Mouse (Mus musculus) adrenal gland, postnatal 10 days (tissue): Measurements from ENCODE around the gene Nek8. TPM values are rescaled to one million over a fixed set of nuclear protein-coding genes. Genes with fewer than 3 reads are reported as not detected.

Experiments used
- DNase-seq: peaks from one replicate; pipeline ENCODE4 v3.0.0; 2021; ENCODE audit warnings: mixed read lengths
- total RNA-seq, 2 experiments: library from RNA; stranded (reverse); gene quantifications; 2 replicates each; pipeline ENCODE4 v1.2.3; 2021

The Nek8 gene
- total RNA-seq, 2 experiments from 2014 or later: 8.6 to 10.9 TPM

GRCm38 (mm10) chr11:78183884-78184514 is 7.5 kb upstream of the Nek8 start:
- DNase-seq: no peak

- peak; percentile 85 for DNase-seq
These were observed 6.7 kb upstream of the Nek8 start, which contains the start of gene Rpl23a for GRCm38 (mm10) chr11:78182961-78183844. Gene Rpl23a (minus strand): TSS chr11:78183584.

- DNase-seq: no peak
These were observed 6.0 kb upstream of the Nek8 start for GRCm38 (mm10) chr11:78182450-78182849.

GRCm38 (mm10) chr11:78181830-78182357 is 5.4 kb upstream of the Nek8 start:
- DNase-seq: no peak

- DNase-seq: no peak
These were observed 3.7 kb upstream of the Nek8 start for GRCm38 (mm10) chr11:78180081-78180761.

GRCm38 (mm10) chr11:78179438-78179999 is 3.0 kb upstream of the Nek8 start:
- DNase-seq: no peak

- DNase-seq: peak; percentile 82
These were observed 2.5 kb upstream of the Nek8 start for GRCm38 (mm10) chr11:78178859-78179437.

- peak; percentile 97 for DNase-seq
These were observed 1.7 kb upstream of the Nek8 start for GRCm38 (mm10) chr11:78177903-78178858.

- no peak for DNase-seq
These were observed 962 bp upstream of the Nek8 start for GRCm38 (mm10) chr11:78177437-78177836.

GRCm38 (mm10) chr11:78176905-78177331 is 443 bp upstream of the Nek8 start:
- DNase-seq: no peak

GRCm38 (mm10) chr11:78175771-78176401 is 589 bp downstream of the Nek8 start:
- no peak for DNase-seq

GRCm38 (mm10) chr11:78174506-78174905 is 2.0 kb downstream of the Nek8 start:
- no peak for DNase-seq

GRCm38 (mm10) chr11:78172748-78173383 is 3.6 kb downstream of the Nek8 start:
- no peak for DNase-seq

GRCm38 (mm10) chr11:78172034-78172747 is 4.3 kb downstream of the Nek8 start:
- no peak for DNase-seq

GRCm38 (mm10) chr11:78171328-78171727 is 5.1 kb downstream of the Nek8 start:
- no peak for DNase-seq

- no peak for DNase-seq
These were observed 6.2 kb downstream of the Nek8 start for GRCm38 (mm10) chr11:78170306-78170705.

GRCm38 (mm10) chr11:78168541-78169468 is 7.7 kb downstream of the Nek8 start:
- DNase-seq: no peak
